Mouse (Mus musculus) heart, embryonic 11.5 days (tissue): ENCODE results near the gene Scgn. TPM values are rescaled to one million over a fixed set of nuclear protein-coding genes. Genes with fewer than 3 reads are reported as not detected.
A peak's percentile ranks its signal among the peaks of the same experiment; 100 is the strongest.

Source experiments
- ATAC-seq: fragments of 200-750 bp; cut with Nextera tagmentation; replicated peaks from 2 replicates; pipeline ENCODE4 v1.8.0; 2017; ENCODE audit warnings: moderate library complexity; ENCODE audit not compliant: insufficient number of reproducible peaks, low FRiP score, low TSS enrichment
- H3K27ac ChIP-seq: fragments of 300-500 bp; sonication (generic); 2 replicates; pipeline ENCODE4 v1.5.1; 2014; ENCODE audit warnings: mild to moderate bottlenecking, low read depth, low read length
- H3K27me3 ChIP-seq: fragments of 300-500 bp; sonication (generic); 2 replicates; pipeline ENCODE4 v1.6.1; 2014; ENCODE audit warnings: mild to moderate bottlenecking, low read length, mixed read lengths; ENCODE audit not compliant: control insufficient read depth, insufficient read depth
- H3K36me3 ChIP-seq: fragments of 300-500 bp; sonication (generic); 2 replicates; pipeline ENCODE4 v1.6.1; 2014; ENCODE audit warnings: mild to moderate bottlenecking, low read length, moderate library complexity, mixed read lengths; ENCODE audit not compliant: control insufficient read depth, insufficient read depth
- H3K4me1 ChIP-seq: fragments of 300-500 bp; sonication (generic); 2 replicates; pipeline ENCODE4 v1.6.1; 2014; ENCODE audit warnings: low read length; ENCODE audit not compliant: control insufficient read depth, insufficient read depth
- H3K4me2 ChIP-seq: fragments of 300-500 bp; sonication (generic); 2 replicates; pipeline ENCODE4 v1.6.1; 2014; ENCODE audit warnings: mild to moderate bottlenecking, moderate library complexity
- H3K4me3 ChIP-seq: fragments of 300-500 bp; sonication (generic); 2 replicates; pipeline ENCODE4 v1.5.1; 2014; ENCODE audit warnings: low read depth, low read length
- H3K9ac ChIP-seq: fragments of 300-500 bp; sonication (generic); 2 replicates; pipeline ENCODE4 v1.6.1; 2014; ENCODE audit warnings: mild to moderate bottlenecking, low read depth, low read length, moderate library complexity
- H3K9me3 ChIP-seq: fragments of 300-500 bp; sonication (generic); replicated peaks from 2 replicates; pipeline ENCODE4 v1.6.1; 2016; ENCODE audit warnings: low read length; ENCODE audit not compliant: control insufficient read depth
- WGBS: fragments of 180-500 bp; shearing (Covaris S2); extraction: QIAGEN DNeasy Blood & Tissue Kit; methylation state at CpG from one replicate; pipeline ENCODE4 v1.1.7; 2014; ENCODE audit not compliant: insufficient replicate concordance; 5-methylcytosine and 5-hydroxymethylcytosine counted together
- microRNA-seq: library from miRNA; unstranded; fragments of <30 nt; microRNA quantifications from one replicate; pipeline ENCODE4, GENCODE M21; 2016; ENCODE audit warnings: borderline number of aligned reads
- polyA plus RNA-seq: library from polyadenylated mRNA; unstranded; fragments of >200 nt; fragmentation: Nextera tagmentation; extraction: Ambion mirVana; gene quantifications from 2 replicates; pipeline ENCODE4 v1.2.1, GENCODE M21; 2014

Gene Scgn
- polyA plus RNA-seq, 1 experiment from 2014 or later: not detected

DNA sequence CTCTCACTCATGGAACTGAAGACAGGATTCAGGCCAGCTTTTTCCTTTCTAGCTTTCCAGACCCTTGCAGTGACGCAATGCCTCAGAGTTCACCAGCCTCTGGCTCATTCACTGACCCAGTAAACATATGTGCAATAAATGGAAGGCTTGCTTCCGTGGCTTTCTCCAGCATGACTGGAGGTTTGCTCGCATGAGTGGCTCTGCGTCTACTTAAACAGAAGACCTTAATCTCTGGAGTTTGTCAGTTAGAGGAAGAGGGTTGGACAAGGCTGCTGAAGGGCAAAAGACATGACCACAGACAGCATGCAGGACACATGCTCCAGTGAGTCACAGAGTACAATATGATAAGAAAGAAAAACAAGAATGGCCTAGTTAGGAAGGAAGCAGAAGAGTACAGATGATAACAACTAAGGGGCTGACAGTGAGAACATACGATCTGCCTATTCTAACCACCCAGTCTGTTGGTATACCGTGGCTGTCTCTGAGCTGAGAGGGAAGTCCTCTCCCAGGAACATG is 77.2 kb downstream of the Scgn start:
- WGBS: 14% methylated on average over 6 of the region's 6 CpGs

DNA sequence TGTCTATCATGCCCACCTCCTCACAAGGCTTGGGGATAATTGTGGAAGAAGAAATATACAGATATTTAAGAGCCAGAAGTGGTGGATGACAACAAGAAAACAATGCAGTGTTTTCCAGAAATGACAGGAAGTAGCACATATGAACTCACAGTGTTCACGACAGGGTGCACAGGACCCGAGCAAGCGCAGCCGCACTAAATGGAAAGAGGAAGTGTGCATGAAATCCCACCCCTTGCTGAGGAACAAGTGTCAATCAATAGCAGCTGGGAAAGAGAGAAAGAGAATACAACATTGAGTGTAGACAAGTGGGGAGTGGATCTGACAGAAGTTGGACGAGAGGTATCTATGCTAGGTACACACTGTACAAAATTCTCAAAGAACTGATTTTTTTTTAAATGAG is 79.7 kb downstream of the Scgn start:
- Histone ChIP-seq H3K9ac (no peak overlapping the region), H3K27me3 (0 out of 2 replicates have a peak, but pooled peaks cover 7% of the 10 kb centered on the region), H3K4me3 (no peak overlapping the region), H3K27ac (no peak overlapping the region), H3K4me2 (no peak overlapping the region), H3K36me3 (no peaks in the 10 kb centered on the region), H3K4me1 (peaks cover 26% of the 10 kb centered on the region), H3K9me3 (no peaks in the 10 kb centered on the region)
- no peak for ATAC-seq
- WGBS: 82% methylated on average over 5 of the region's 5 CpGs

More for the DNA sequence above, 77.2 kb downstream of the Scgn start:
- Histone ChIP-seq H3K4me2 (0 out of 2 replicates have a peak overlapping the region, but pooled peaks have one; percentile 19), H3K27me3 (0 out of 2 replicates have a peak, but pooled peaks cover 7% of the 10 kb centered on the region), H3K4me3 (no peak overlapping the region), H3K9me3 (no peaks in the 10 kb centered on the region), H3K36me3 (no peaks in the 10 kb centered on the region), H3K9ac (no peak overlapping the region), H3K27ac (peak overlapping the region; percentile 64), H3K4me1 (peaks cover 30% of the 10 kb centered on the region)
- ATAC-seq: peak; percentile 67

DNA sequence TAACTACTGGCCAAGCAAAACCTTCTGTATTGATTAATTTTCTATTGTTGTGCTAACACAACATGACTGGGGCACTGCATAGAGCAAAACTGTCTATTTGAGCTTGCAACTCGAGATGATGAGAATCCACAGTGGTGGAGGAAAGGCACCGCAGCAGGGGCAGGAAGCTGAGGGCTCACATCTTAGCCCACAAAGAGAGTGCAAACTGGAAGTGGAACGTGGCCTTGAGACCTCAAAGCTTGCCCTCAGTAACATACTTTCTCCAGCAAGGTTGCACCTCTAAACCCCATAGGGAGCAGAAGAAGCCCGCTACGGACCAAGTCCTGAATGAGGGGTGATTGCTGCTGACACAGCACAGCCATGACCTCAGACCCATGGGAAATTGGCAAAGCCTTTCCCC is 80.9 kb downstream of the Scgn start:
- H3K4me3 ChIP-seq: no peak overlapping the region
- ATAC-seq: no peak
- H3K27me3 ChIP-seq: 0 out of 2 replicates have a peak, but pooled peaks cover 7% of the 10 kb centered on the region
- H3K4me1 ChIP-seq: peaks cover 16% of the 10 kb centered on the region
- H3K4me2 ChIP-seq: no peak overlapping the region
- no peaks in the 10 kb centered on the region for H3K36me3 ChIP-seq
- H3K9ac ChIP-seq: no peak overlapping the region
- H3K9me3 ChIP-seq: no peaks in the 10 kb centered on the region
- WGBS: 72% methylated on average over 5 of the region's 5 CpGs
- H3K27ac ChIP-seq: no peak overlapping the region

DNA sequence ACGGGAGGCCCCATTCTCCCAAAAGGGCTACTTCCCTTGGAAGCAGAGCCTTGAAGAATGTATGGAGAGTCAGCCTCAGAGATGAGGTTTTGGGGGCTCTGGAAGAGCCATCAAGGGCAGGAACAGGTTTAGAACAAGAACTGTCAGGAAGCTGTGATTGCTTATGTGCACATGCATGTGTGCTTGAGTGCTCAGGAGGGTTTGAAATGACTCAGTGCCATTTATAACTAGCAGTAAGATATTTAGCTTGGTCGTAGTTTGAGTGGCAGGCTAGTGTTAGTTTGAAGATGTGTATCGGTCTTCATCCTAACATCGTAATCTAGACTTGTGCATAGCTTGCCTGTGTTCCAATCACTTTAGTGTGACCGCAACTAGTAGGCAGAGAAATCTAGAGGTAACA is 84.1 kb downstream of the Scgn start:
- ATAC-seq: no peak
- no peak overlapping the region for H3K9ac ChIP-seq

More for the DNA sequence above, 84.1 kb downstream of the Scgn start:
- H3K4me3 ChIP-seq: no peak overlapping the region
- WGBS: 85% methylated on average over 5 of the region's 5 CpGs
- H3K4me1 ChIP-seq: no peaks in the 10 kb centered on the region
- H3K4me2 ChIP-seq: no peak overlapping the region
- H3K36me3 ChIP-seq: no peaks in the 10 kb centered on the region
- no peaks in the 10 kb centered on the region for H3K9me3 ChIP-seq
- H3K27me3 ChIP-seq: 0 out of 2 replicates have a peak, but pooled peaks cover 9% of the 10 kb centered on the region
- no peak overlapping the region for H3K27ac ChIP-seq

Small RNA genes lying within 50 kb of the gene (microRNA-seq; reads per million reads assigned to microRNA genes)
- not detected for gene Gm44344

Other genes with a start within 250 kb of the Scgn start
- gene Hist1h3c, start 245.6 kb downstream of the Scgn start, polyA plus RNA-seq: 4.1 and 4.5 TPM in 2 replicates
- 1.2 and 2.7 TPM in 2 replicates for gene Hist1h2bb, start 244.5 kb downstream of the Scgn start, polyA plus RNA-seq
- 16.7 and 18.1 TPM in 2 replicates for gene Hist1h2ab, start 240.1 kb downstream of the Scgn start, polyA plus RNA-seq
- 2.7 and 3.7 TPM in 2 replicates for gene Hist1h3b, start 238.9 kb downstream of the Scgn start, polyA plus RNA-seq
- 2.2 and 2.7 TPM in 2 replicates for gene Hist1h4b, start 234.2 kb downstream of the Scgn start, polyA plus RNA-seq
- 1.0 TPM in 1 of 2 replicates, not detected in the other for gene Hist1h4a, start 230.0 kb downstream of the Scgn start, polyA plus RNA-seq
- 2.5 and 4.0 TPM in 2 replicates for gene Hist1h3a, start 228.8 kb downstream of the Scgn start, polyA plus RNA-seq
- 0.31 and 0.67 TPM in 2 replicates for gene Hist1h1a, start 227.5 kb downstream of the Scgn start, polyA plus RNA-seq
- 0.24 TPM in 1 of 2 replicates, not detected in the other for gene Trim38, start 221.3 kb downstream of the Scgn start, polyA plus RNA-seq
- not detected in 2 replicates for gene Slc17a2, start 184.2 kb downstream of the Scgn start, polyA plus RNA-seq
- not detected in 2 replicates for gene Slc17a3, start 151.8 kb downstream of the Scgn start, polyA plus RNA-seq
- gene Slc17a1, start 123.5 kb downstream of the Scgn start, polyA plus RNA-seq: not detected in 2 replicates
- gene Slc17a4, start 76.2 kb downstream of the Scgn start, polyA plus RNA-seq: not detected in 2 replicates
- not detected in 2 replicates for gene Hist1h2ba, start 57.1 kb downstream of the Scgn start, polyA plus RNA-seq
- not detected in 2 replicates for gene Hist1h2aa, start 56.8 kb downstream of the Scgn start, polyA plus RNA-seq